Mouse (Mus musculus): ENCODE measurements at regions not wholly inside any gene's neighbourhood (a gene's known extent, or its start where the extent isn't known, plus 50 kb on each side); places are given as distances from the start of the nearest gene placed in this dataset.
A peak's percentile ranks its signal among the peaks of the same experiment; 100 is the strongest.
"Not testable (repeated sequence)": the region's sequence is repeated elsewhere in the genome, so short reads cannot be mapped to it uniquely, and the experiment has no call there.

GRCm38 (mm10) chr17:82846776-82847494 is 368.2 kb upstream of the Pkdcc start:
- 78% methylated on average over 5 of the region's 5 CpGs for WGBS
- no peak overlapping the region for H3K4me2 ChIP-seq
- no peaks in the 10 kb centered on the region for H3K27me3 ChIP-seq (replicated peaks)
- H3K27ac ChIP-seq = no peak overlapping the region
- no peak overlapping the region for H3K9ac ChIP-seq
- no peak for ATAC-seq (replicated peaks)
- H3K36me3 ChIP-seq (replicated peaks) = no peaks in the 10 kb centered on the region
- H3K9me3 ChIP-seq = no peaks in the 10 kb centered on the region
- H3K4me3 ChIP-seq = no peak overlapping the region
- no peaks in the 10 kb centered on the region for H3K4me1 ChIP-seq

DNA sequence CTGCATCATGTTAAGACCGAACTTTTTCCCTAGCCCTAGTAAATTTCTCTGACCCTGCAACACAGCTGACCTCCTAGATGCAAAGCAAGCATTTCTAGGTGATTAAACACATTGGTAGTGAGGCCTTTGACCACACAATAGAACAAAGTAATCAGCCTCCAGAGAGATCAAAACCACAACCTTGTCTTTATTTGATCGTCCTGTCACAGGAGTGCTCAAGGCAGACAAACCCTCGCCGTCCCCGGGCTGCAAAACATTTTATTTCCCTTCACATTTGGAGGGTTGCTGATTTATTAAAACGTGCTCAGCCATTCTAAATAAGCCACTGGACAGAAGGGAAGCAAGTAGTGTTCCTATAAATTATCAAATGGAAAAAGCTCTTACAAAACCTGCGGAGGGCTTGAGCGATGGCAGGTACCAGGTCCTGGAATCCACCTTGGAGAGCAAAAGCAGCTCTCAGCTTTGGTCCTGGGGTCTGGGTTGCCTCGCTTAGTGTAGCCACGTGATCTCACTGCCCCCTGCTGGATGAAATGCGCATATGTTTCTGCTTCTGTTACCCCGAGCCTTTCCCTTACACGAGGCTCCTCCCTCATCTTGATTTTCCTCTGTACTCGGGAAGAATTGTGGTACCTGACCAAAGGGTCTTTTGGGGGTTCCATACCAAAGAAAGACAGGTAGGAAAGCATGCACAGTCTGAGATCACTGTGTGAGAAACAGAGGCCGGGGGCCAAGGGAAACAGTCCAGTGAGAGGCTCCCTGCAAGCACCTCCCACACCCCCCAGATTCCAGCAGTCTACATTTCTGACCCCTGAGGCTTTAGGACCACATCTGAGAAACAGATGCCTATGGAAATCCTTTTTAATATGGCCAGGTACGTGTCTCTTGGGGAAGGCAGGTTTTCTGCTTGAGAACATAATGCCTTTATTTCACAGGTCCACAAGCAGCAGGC is 357.6 kb upstream of the Pkdcc start:
- peaks cover 8% of the 10 kb centered on the region; the same call in 1 of the 2 replicates for H3K4me1 ChIP-seq
- 10% methylated on average over 16 of the region's 16 CpGs for WGBS

GRCm38 (mm10) chr17:82860391-82860790 is 354.7 kb upstream of the Pkdcc start:
- WGBS = 88% methylated on average over 5 of the region's 5 CpGs
- Histone ChIP-seq H3K4me2 (no peak overlapping the region), H3K27me3 (replicated peaks) (no peaks in the 10 kb centered on the region), H3K9ac (no peak overlapping the region), H3K9me3 (no peaks in the 10 kb centered on the region), H3K4me3 (no peak overlapping the region), H3K4me1 (peaks cover 8% of the 10 kb centered on the region; the same call in 1 of the 2 replicates), H3K27ac (no peak overlapping the region), H3K36me3 (replicated peaks) (no peaks in the 10 kb centered on the region)
- no peak for ATAC-seq (replicated peaks)

More for the DNA sequence above, 357.6 kb upstream of the Pkdcc start:
- peak; percentile 98 for ATAC-seq (replicated peaks)
- no peaks in the 10 kb centered on the region for H3K36me3 ChIP-seq (replicated peaks)
- peak overlapping the region; percentile 44 for H3K4me2 ChIP-seq
- no peaks in the 10 kb centered on the region for H3K9me3 ChIP-seq
- no peaks in the 10 kb centered on the region for H3K27me3 ChIP-seq (replicated peaks)
- no peak overlapping the region for H3K9ac ChIP-seq
- H3K27ac ChIP-seq = 0 out of 2 replicates have a peak overlapping the region, but pooled peaks have one; percentile 6
- peak overlapping the region; percentile 18; the same call in 1 of the 2 replicates for H3K4me3 ChIP-seq

- Histone ChIP-seq H3K9me3 (no peaks in the 10 kb centered on the region), H3K36me3 (replicated peaks) (no peaks in the 10 kb centered on the region), H3K4me3 (no peak overlapping the region), H3K4me1 (peaks cover 8% of the 10 kb centered on the region; the same call in 1 of the 2 replicates), H3K9ac (no peak overlapping the region), H3K27ac (no peak overlapping the region), H3K4me2 (no peak overlapping the region), H3K27me3 (replicated peaks) (no peaks in the 10 kb centered on the region)
- 87% methylated on average over 5 of the region's 5 CpGs for WGBS
- no peak for ATAC-seq (replicated peaks)
Measured at GRCm38 (mm10) chr17:82860966-82861365, 354.1 kb upstream of the Pkdcc start.

- no peak overlapping the region for H3K27ac ChIP-seq
- no peaks in the 10 kb centered on the region for H3K27me3 ChIP-seq (replicated peaks)
- H3K9ac ChIP-seq = no peak overlapping the region
- H3K36me3 ChIP-seq (replicated peaks) = no peaks in the 10 kb centered on the region
- H3K4me3 ChIP-seq = no peak overlapping the region
- ATAC-seq (replicated peaks) = no peak
- H3K9me3 ChIP-seq = no peaks in the 10 kb centered on the region
- no peak overlapping the region for H3K4me2 ChIP-seq
- WGBS = 88% methylated on average over 8 of the region's 8 CpGs
- H3K4me1 ChIP-seq = no peaks in the 10 kb centered on the region
Measured at GRCm38 (mm10) chr17:82877131-82877530, 338.0 kb upstream of the Pkdcc start.

DNA sequence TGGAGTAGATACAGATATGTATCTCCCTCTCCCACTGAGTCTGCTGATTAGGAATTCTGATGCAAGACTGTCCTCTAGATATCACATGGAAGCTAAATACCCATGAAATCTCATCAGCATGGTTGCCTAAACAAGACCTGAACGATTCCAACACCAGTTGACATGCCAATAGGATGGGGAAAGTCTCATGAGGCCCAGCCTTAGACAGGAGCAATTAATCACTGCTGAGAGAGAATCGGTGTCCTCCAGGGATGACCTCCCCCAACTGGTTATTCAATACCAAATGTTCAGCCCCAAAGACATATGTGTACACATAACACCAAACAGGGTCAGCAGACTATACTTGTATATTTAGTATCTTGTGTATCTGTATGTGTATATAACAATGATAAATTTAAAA is 314.5 kb upstream of the Pkdcc start:
- WGBS = 48% methylated on average over 2 of the region's 2 CpGs
- H3K9ac ChIP-seq = no peak overlapping the region
- H3K4me1 ChIP-seq = no peaks in the 10 kb centered on the region
- no peaks in the 10 kb centered on the region for H3K36me3 ChIP-seq (replicated peaks)
- H3K4me3 ChIP-seq = no peak overlapping the region
- H3K27me3 ChIP-seq (replicated peaks) = no peaks in the 10 kb centered on the region
- no peaks in the 10 kb centered on the region for H3K9me3 ChIP-seq
- H3K4me2 ChIP-seq = no peak overlapping the region
- no peak overlapping the region for H3K27ac ChIP-seq
- no peak for ATAC-seq (replicated peaks)

DNA sequence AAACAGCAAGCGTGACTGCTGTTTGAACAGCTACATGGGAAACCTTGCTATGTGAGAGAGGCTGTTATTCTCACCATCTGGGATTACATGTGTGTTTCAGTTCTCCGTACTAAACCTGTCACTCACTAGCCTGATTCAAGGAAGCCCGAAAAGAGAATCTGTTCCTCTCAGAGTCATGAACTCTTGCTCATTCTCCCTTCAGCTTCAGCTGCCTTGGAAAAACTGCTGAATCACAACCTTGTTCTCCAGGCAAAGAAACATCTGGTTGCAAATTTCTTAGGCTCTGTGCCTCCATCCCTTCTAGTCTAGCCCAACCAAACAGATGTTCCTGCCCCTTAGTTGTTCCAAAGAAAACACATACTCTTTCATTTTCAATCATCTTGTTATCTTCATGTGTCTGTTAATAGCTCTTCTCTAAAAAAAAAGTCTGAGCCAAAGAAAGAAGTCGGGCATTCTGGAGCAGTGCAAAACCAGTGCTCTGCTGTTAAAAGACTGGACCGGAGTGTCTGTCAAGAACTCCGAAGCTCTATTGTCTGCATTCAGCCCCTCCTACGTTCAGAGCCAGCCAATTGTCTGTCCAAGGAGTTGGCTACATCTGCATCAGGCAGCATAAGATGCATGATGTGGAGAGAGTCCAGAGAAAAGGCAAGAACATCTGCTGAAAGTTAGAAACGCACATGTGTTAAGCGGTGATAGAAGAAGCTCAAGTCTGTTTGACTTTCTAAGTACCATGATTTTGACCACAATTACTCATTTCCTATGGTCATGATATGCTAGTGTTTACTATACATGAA is 313.8 kb upstream of the Pkdcc start:
- H3K36me3 ChIP-seq (replicated peaks) = no peaks in the 10 kb centered on the region
- WGBS = 69% methylated on average over 9 of the region's 9 CpGs
- no peak overlapping the region for H3K4me3 ChIP-seq
- no peak for ATAC-seq (replicated peaks)
- H3K4me1 ChIP-seq = no peaks in the 10 kb centered on the region
- H3K27me3 ChIP-seq (replicated peaks) = no peaks in the 10 kb centered on the region
- H3K9me3 ChIP-seq = no peaks in the 10 kb centered on the region
- no peak overlapping the region for H3K27ac ChIP-seq
- H3K9ac ChIP-seq = no peak overlapping the region
- H3K4me2 ChIP-seq = no peak overlapping the region

GRCm38 (mm10) chr17:82904961-82905360 is 310.1 kb upstream of the Pkdcc start:
- Histone ChIP-seq H3K9ac (no peak overlapping the region), H3K27ac (no peak overlapping the region), H3K4me3 (no peak overlapping the region), H3K4me2 (no peak overlapping the region), H3K27me3 (replicated peaks) (no peaks in the 10 kb centered on the region), H3K36me3 (replicated peaks) (no peaks in the 10 kb centered on the region), H3K4me1 (no peaks in the 10 kb centered on the region), H3K9me3 (no peaks in the 10 kb centered on the region)
- 88% methylated on average over 2 of the region's 2 CpGs for WGBS
- no peak for ATAC-seq (replicated peaks)

- ATAC-seq (replicated peaks) = no peak
- H3K36me3 ChIP-seq (replicated peaks) = no peaks in the 10 kb centered on the region
- 81% methylated on average over 3 of the region's 3 CpGs for WGBS
Measured at GRCm38 (mm10) chr17:82905483-82905882, 309.6 kb upstream of the Pkdcc start.

GRCm38 (mm10) chr17:82909189-82909588 is 305.9 kb upstream of the Pkdcc start:
- Histone ChIP-seq H3K36me3 (replicated peaks) (no peaks in the 10 kb centered on the region), H3K4me2 (no peak overlapping the region), H3K4me1 (no peaks in the 10 kb centered on the region), H3K27me3 (replicated peaks) (no peaks in the 10 kb centered on the region), H3K4me3 (no peak overlapping the region), H3K9me3 (no peaks in the 10 kb centered on the region), H3K9ac (no peak overlapping the region), H3K27ac (no peak overlapping the region)
- WGBS = 63% methylated on average over 2 of the region's 2 CpGs
- no peak for ATAC-seq (replicated peaks)

More at GRCm38 (mm10) chr17:82905483-82905882, 309.6 kb upstream of the Pkdcc start:
- H3K4me3 ChIP-seq = no peak overlapping the region
- no peaks in the 10 kb centered on the region for H3K9me3 ChIP-seq
- H3K4me1 ChIP-seq = no peaks in the 10 kb centered on the region
- no peak overlapping the region for H3K4me2 ChIP-seq
- no peaks in the 10 kb centered on the region for H3K27me3 ChIP-seq (replicated peaks)
- H3K9ac ChIP-seq = no peak overlapping the region
- no peak overlapping the region for H3K27ac ChIP-seq

DNA sequence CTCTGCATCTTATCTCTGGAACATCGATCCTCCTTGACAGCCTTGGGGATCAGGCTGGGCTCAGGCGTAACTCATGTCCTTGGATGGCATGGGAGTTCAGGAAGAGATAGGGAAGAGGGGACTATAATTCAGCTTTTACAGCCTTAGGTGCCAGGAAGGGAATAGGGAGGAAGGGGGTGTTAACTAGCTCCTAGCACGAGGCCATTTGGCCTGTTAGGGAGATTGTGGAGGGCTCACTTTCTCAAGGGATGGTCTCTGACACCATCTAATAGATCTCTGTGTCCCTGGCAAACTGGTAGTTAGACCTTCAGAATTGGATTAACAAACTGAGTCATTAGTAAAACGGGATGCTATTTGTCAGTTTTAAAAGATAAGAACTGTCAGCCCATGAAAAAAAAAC is 292.1 kb upstream of the Pkdcc start:
- H3K9me3 ChIP-seq; H3K4me2 ChIP-seq; H3K27ac ChIP-seq; ATAC-seq (replicated peaks); H3K9ac ChIP-seq; H3K4me3 ChIP-seq; H3K27me3 ChIP-seq (replicated peaks); H3K4me1 ChIP-seq; H3K36me3 ChIP-seq (replicated peaks): not testable (repeated sequence)
- 91% methylated on average over 4 of the region's 4 CpGs for WGBS

- Histone ChIP-seq H3K27me3 (replicated peaks) (no peaks in the 10 kb centered on the region), H3K9ac (no peak overlapping the region), H3K4me1 (peaks cover 6% of the 10 kb centered on the region; the same call in 1 of the 2 replicates), H3K36me3 (replicated peaks) (no peaks in the 10 kb centered on the region), H3K9me3 (no peaks in the 10 kb centered on the region), H3K27ac (no peak overlapping the region), H3K4me3 (no peak overlapping the region), H3K4me2 (no peak overlapping the region)
- no peak for ATAC-seq (replicated peaks)
- WGBS = 90% methylated on average over 2 of the region's 2 CpGs
Measured at GRCm38 (mm10) chr17:82925751-82926150, 289.3 kb upstream of the Pkdcc start.

Measured in midbrain, embryonic 15.5 days (tissue).